Mouse (Mus musculus): ENCODE results near the gene Tex47. TPM values are rescaled to one million over a fixed set of nuclear protein-coding genes. Genes with fewer than 3 reads are reported as not detected.

Gene Tex47
- total RNA-seq (2022), result not detected

DNA sequence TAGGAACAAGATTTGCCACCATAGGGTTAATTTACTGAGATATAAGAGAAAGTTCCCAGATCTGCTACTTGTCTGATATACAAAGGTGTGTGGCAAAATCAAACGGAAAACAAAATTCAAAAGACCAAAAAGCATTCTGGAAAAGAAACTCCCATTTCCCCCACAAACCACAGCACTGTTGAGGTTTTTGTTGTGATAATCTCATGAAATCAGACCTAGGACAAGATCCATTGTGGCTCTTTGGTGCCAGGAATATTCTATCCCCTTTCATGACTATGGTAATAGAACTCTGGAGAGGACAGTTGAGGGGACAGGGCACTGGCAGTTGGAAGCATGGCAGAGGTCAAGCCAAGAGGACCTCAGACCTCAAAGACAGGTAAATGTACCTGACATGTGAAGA, at the start of gene Tex47:
Tex47 (plus strand) TSS at position 301 of the 400 bp plus-strand sequence.
- no peak for DNase-seq (ENCODE audit: low spot score in 2 of 2)

DNA sequence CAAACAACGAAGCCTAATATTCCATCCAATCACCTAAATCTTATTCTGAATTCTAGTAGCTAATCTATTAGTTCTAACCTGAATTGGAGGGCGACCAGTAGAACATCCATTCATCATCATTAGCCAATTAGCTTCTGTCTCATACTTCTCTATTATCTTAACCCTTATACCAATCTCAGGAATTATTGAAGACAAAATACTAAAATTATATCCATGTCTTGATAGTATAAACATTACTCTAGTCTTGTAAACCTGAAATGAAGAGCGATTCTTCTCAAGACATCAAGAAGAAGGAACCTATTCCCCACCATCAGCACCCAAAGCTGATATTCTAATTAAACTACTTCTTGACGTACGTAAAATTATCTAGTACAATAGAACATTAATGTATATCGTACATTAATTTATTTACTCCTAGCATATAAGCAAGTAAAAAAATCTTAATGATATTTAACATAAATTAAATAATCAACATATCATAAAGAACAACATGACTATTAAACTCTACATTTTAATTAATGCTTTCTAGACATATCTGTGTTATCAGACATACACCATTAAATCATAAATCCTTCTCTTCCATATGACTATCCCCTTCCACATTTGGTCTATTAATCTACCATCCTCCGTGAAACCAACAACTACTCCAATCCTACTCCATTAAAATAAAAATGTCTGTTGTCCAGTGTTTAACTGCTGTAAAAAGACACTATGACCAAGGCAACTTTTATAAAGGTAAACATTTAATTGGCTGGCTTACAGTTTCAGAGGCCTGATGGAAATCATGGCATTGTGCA, 27.1 kb upstream of the Tex47 start:
- DNase-seq (ENCODE audit: low spot score in 2 of 2), result no peak

DNA sequence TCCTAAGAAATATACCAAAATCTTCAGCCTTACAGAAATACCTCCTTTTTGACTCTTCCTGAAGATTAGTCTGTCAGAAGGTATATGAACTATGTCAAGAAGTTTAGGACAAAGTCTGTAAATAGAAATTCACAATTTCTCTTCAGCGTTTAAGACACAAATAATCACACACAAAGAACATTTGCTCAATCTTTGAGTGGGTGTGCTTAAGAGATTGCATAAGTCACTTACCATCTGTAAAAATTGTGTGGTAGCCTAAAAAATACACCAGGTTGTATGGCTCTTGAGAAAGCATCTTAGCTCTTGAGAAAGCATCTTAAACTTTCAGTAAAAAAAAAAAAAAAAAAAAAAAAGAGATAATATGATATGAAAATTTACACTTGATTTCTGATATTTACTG, 19.6 kb upstream of the Tex47 start:
- DNase-seq (ENCODE audit: low spot score in 2 of 2), result no peak

DNA sequence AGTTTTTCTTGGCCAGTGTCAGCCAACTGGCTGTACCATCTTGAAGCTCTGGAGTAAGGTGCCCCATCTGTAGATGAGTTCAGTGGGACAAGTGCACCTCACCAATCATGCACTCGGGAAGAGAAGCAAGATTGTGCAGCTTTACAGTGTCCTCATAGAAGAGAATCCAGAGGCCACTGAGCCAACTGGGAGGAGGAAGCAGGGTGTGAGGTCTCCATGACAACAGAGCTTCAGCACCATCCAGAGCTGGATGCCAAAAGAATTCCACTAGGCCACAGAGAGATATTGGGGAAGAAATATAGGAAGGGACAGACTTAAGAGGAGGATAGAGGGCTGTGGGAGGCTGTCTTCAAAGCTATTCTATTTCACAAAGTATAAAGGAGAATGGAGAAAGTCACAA, 950 bp upstream of the Tex47 start:
- DNase-seq (ENCODE audit: low spot score in 2 of 2), result no peak

DNA sequence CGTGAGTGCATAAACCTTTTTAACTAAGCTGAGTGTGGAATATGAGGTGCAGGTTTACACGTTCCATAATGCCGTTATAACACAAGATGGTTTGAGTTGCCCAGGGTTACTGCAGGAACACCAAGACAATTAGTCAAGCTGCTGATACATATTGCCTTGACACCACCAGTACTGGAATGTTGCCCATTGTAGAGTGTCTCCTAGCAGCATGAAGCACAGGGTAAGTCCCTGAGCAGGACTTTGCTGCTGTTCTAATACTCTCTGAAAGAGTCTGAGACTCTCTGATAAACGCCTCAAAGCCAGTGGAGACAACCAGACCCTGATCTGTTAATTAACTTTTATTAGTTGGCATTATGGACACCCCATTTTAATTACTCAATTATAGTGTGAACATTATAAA, 21.7 kb downstream of the Tex47 start:
- no peak for DNase-seq (ENCODE audit: low spot score in 2 of 2)

DNA sequence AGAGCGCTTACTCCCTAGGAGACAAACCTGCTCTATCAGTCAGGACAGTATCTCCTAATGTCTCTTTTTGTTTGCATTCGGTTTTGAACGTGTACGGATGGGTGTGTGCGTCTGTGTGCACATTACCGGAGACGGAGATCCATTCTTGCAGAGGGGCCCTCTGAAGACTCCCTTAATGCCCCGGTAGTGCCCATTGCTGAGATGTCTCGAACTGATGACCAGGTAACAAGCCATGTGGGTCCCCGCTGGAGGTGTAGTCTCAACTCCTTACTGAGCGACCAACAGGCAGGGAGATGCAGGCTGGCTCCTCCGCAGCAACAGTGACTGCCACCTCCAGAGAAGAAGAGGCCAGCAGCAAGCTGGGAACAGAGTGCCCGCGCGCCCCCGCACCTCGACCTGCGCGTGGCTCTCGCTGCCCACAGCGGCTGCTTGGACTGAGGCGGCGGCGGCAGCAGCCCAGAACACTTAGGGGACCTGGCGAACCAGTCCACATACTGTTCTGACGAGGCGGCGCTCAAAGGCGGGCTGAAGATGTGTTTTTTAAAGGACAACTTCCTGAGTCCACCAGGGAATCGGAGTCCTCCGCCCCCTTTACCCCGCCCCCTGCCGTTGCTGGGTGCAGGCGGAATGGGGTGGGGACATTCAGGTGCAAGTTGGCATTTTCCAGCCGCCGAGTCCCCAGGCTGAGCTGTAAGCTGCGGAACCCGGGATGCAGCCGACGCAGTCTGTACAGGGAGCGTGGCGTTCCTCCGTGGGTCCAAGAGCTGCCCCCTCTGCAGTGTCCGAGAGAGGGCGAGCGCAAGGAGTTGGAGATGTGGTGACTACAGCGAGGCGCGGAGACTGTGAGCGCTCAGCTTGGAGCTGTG, 40.5 kb downstream of the Tex47 start, which contains the start of gene Zfp804b:
Zfp804b (minus strand) TSS at position 612 of the 866 bp plus-strand sequence.
- DNase-seq (ENCODE audit: low spot score in 2 of 2), result peak; percentile 6 to 16

DNA sequence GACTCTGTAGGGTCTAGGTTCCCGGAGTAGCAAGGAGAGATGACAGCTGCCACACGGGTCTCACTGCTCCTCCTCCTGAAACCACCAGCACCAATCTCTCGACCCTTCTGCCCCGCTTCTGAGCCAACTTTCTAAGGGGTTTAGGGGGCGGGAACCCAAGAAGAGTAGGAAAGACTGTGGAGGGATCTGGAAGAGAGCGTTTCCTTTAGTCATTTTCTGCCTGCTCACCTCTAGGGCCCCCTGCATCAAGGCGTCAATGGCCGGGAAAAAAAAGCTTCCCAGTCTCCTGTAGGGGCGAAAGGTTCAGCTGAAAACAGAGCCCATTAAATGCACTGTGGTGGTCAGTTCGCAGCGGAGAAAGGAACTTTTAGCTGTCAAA, 41.1 kb downstream of the Tex47 start:
- no peak for DNase-seq (ENCODE audit: low spot score in 2 of 2)

Other genes with a start within 250 kb of the Tex47 start
- gene Zfp804b, start 40.6 kb downstream of the Tex47 start, total RNA-seq (2022), result 1 to 10 TPM; 1.0 to 1.9 (median 1.7) TPM

Measured in layer of hippocampus, adult 8-10 months (tissue).